Mouse (Mus musculus): ENCODE measurements around the gene Olfr58.
"Not testable (repeated sequence)": the region's sequence is repeated elsewhere in the genome, so short reads cannot be mapped to it uniquely, and the experiment has no call there.

Gene Olfr58

GRCm38 (mm10) chr9:19779983-19780382 is at the start of gene Olfr58:
Gene Olfr58 (plus strand): TSS chr9:19780283.
- DNase-seq (ENCODE audit: low spot score): no peak

GRCm38 (mm10) chr9:19769136-19769535 is 10.9 kb upstream of the Olfr58 start:
- DNase-seq (ENCODE audit: low spot score): no peak

- no peak for DNase-seq (ENCODE audit: low spot score)
These were observed 10.4 kb upstream of the Olfr58 start for GRCm38 (mm10) chr9:19769701-19770100.

- DNase-seq (ENCODE audit: low spot score): no peak
These were observed 22.9 kb downstream of the Olfr58 start for GRCm38 (mm10) chr9:19803000-19803399.

GRCm38 (mm10) chr9:19804606-19805005 is 24.5 kb downstream of the Olfr58 start, which contains the start of gene Olfr859:
Gene Olfr859 (plus strand): TSS chr9:19804906.
- DNase-seq (ENCODE audit: low spot score): not testable (repeated sequence)

Data from embryo, embryonic 10.5 days (tissue).